8 mouse cellular contexts compared by ENCODE assay signal in genomic region chr1:172376198-172376667, GRCm38 (mm10). TPM values are rescaled to one million over a fixed set of nuclear protein-coding genes. Genes with fewer than 3 reads are reported as not detected.
A peak's percentile ranks its signal among the peaks of the same experiment; 100 is the strongest.
DNase-seq lines count a peak whose midpoint lies in the region; ATAC-seq and TF ChIP-seq lines count a peak whose summit lies in the region.

Gene Pigm, plus strand, starts transcription at chr1:172376546.

- peaks cover 11% of the 10 kb centered on the region for H3K4me1 ChIP-seq in hindbrain, postnatal 0 days (ENCODE audit: insufficient read depth, low read length)

- H3K27ac ChIP-seq in gastrocnemius, adult 2 months: peak within 1 kb of the TSS; percentile 93
- H3K27ac ChIP-seq in hindbrain, postnatal 0 days: peak within 1 kb of the TSS; percentile 78
- peak within 1 kb of the TSS; percentile 82 for H3K27ac ChIP-seq in left cerebral cortex, adult 2 months

- H3K4me2 ChIP-seq in hindbrain, postnatal 0 days (ENCODE audit: low read depth, low read length): peak within 1 kb of the TSS; percentile 99

- H3K9ac ChIP-seq in hindbrain, postnatal 0 days (replicated peaks; ENCODE audit: low read length): peak within 1 kb of the TSS; percentile 69

- peak; percentile 99 for DNase-seq in ZHBTc4 (ENCODE audit: low read depth, low spot score)
- peak; percentile 99 for DNase-seq in gastrocnemius, adult 2 months
- peak; percentile 100 for DNase-seq in hindbrain, postnatal 0 days (ENCODE audit: low spot score)
- DNase-seq in left cerebral cortex, adult 2 months (ENCODE audit: extremely low spot score in 1 of 2, low spot score in 2 of 2): peak; percentile 96 to 98
- DNase-seq in right cerebral cortex, adult 2 months (ENCODE audit: low spot score in 2 of 2): peak; percentile 98
- peak; percentile 99 for DNase-seq in urinary bladder, postnatal 14 days (ENCODE audit: low spot score)

- no peaks in the 10 kb centered on the region for H3K36me3 ChIP-seq in hindbrain, postnatal 0 days (ENCODE audit: insufficient read depth, low read length)

- WGBS in hindbrain, postnatal 0 days: under 1% methylated on average over 39 of the region's 39 CpGs

- TF ChIP-seq CTCF in gastrocnemius, adult 2 months (IDR thresholded peaks at IDR 0.05): no peak
- TF ChIP-seq CTCF in hindbrain, postnatal 0 days (IDR thresholded peaks at IDR 0.05; ENCODE audit: low read depth): no peak
- no peak for TF ChIP-seq CTCF in left cerebral cortex, adult 2 months (IDR thresholded peaks at IDR 0.05)

- H3K9me3 ChIP-seq in hindbrain, postnatal 0 days (ENCODE audit: low read length): no peaks in the 10 kb centered on the region

- peak within 1 kb of the TSS; percentile 91 for H3K4me3 ChIP-seq in gastrocnemius, adult 2 months
- H3K4me3 ChIP-seq in hindbrain, postnatal 0 days (ENCODE audit: low read length): peak within 1 kb of the TSS; percentile 75
- H3K4me3 ChIP-seq in left cerebral cortex, adult 2 months: peak within 1 kb of the TSS; percentile 100

- peak; percentile 96 for ATAC-seq in common myeloid progenitor, adult 5-6 weeks (replicated peaks; ENCODE audit: low read depth, poor library complexity, severe bottlenecking)
- peak; percentile 99 for ATAC-seq in hindbrain, postnatal 0 days
- peak; percentile 98 for ATAC-seq in megakaryocyte, adult 5-6 weeks (ENCODE audit: poor library complexity, severe bottlenecking)

- no peaks in the 10 kb centered on the region for H3K27me3 ChIP-seq in hindbrain, postnatal 0 days (ENCODE audit: insufficient read depth, low read length)

- intact Hi-C loops in gastrocnemius, adult 2 months (cut with DNase I): loop anchor here (5.0 to 10.0 kb wide), 2 partner anchors 294 to 871 kb away; partner anchors contain the start of genes Alyref2, Copa and Ncstn
- intact Hi-C loops in left cerebral cortex, adult 2 months (cut with DNase I): no loop called here

RNA-seq across cellular contexts. Expression of gene Pigm, which starts in this region (rescaled TPM):
- total RNA-seq in common myeloid progenitor, adult 5-6 weeks (2017): 17.5 and 20.4 TPM in 2 replicates
- total RNA-seq in gastrocnemius, adult 2 months (2021): 1 to 10 TPM; 3.8 to 3.9 TPM
- 12.2 and 14.7 TPM in 2 replicates for total RNA-seq in hindbrain, postnatal 0 days (2014; rRNA removed)
- 2.7 and 3.0 TPM in 2 replicates for polyA plus RNA-seq in hindbrain, postnatal 0 days (2015; fragmentation: Nextera tagmentation; extraction: Ambion mirVana)
- total RNA-seq in left cerebral cortex, adult 2 months (2021): 1 to 10 TPM; 9.3 to 9.8 TPM
- total RNA-seq in megakaryocyte, adult 5-6 weeks (2015): 14.1 and 15.5 TPM in 2 replicates
- total RNA-seq in megakaryocyte, adult 5-6 weeks (2017): 14.8 and 15.1 TPM in 2 replicates

Comparison
In these comparisons a context has a peak if more than half of its experiments do, and no peak if none do; other contexts are left out.
1. Peak in every context shown above with its lines: DNase-seq, ATAC-seq, H3K4me3 ChIP-seq and H3K27ac ChIP-seq.